Mouse (Mus musculus): ENCODE results near the gene Akap11. TPM values are rescaled to one million over a fixed set of nuclear protein-coding genes. Genes with fewer than 3 reads are reported as not detected.

Akap11 gene
- total RNA-seq, 2 experiments from 2014 or later: 183 to 188 TPM

- DNase-seq (ENCODE audit: low spot score in 2 of 2): no peak
Measured at GRCm38 (mm10) chr14:78448807-78449406, 87.7 kb downstream of the Akap11 start.

- no peak for DNase-seq (ENCODE audit: low spot score in 2 of 2)
Measured at GRCm38 (mm10) chr14:78448017-78448416, 88.6 kb downstream of the Akap11 start.

- DNase-seq (ENCODE audit: low spot score in 2 of 2): no peak
Measured at GRCm38 (mm10) chr14:78447542-78447941, 89.1 kb downstream of the Akap11 start.

Other genes starting within 250 kb of the Akap11 start
- gene Tnfsf11, start 228.8 kb downstream of the Akap11 start, total RNA-seq (2021): not detected
- gene Dgkh, start 196.0 kb upstream of the Akap11 start, total RNA-seq (2021): 10 to 100 TPM; 92.0 to 95.8 TPM

All from layer of hippocampus, adult 18-20 months (tissue).